Mouse (Mus musculus): ENCODE data around the gene Samd5.

DNA sequence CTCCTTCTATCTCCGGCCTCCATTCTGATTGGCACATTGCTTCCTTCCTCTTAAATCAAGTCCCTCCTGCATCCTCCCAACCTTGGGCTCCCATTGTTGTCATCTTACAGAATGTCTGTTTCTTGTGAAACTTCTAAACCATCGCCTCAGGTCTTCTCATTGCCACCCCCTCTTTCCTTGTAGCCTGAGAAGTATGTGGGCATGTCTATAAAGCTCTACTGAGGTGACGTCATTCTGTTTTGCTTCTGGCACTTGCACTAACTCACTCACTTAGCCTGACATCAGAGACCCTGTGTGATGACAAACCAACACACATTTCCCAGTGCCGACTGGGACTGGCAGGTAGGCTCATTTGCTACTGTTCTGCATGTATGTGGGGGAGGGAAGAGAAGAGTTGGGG, 100.9 kb downstream of the Samd5 start:
- TF ChIP-seq CTCF (IDR thresholded peaks at IDR 0.05; ENCODE audit: extremely low read depth, insufficient read depth, insufficient read length, insufficient replicate concordance) (no peak), POLR2A (IDR thresholded peaks at IDR 0.05; ENCODE audit: low read depth, low read length) (no peak)
